Mouse (Mus musculus): Measurements from ENCODE around the gene Rrp12. TPM values are rescaled to one million over a fixed set of nuclear protein-coding genes. Genes with fewer than 3 reads are reported as not detected.
A peak's percentile ranks its signal among the peaks of the same experiment; 100 is the strongest.

Gene Rrp12
- polyA plus RNA-seq, 1 experiment from 2014 or later: 19.2 TPM

GRCm38 (mm10) chr19:41836719-41837118 lies 59.3 kb downstream of the Rrp12 start:
- ATAC-seq: no peak
- WGBS: 50% methylated on average over 3 of the region's 3 CpGs

GRCm38 (mm10) chr19:41835816-41836215 lies 60.2 kb downstream of the Rrp12 start:
- ATAC-seq: peak; percentile 74
- Histone ChIP-seq H3K4me2 (ENCODE audit: low read length) (peak overlapping the region; percentile 46), H3K27ac (ENCODE audit: low read length) (peak overlapping the region; percentile 71), H3K27me3 (ENCODE audit: control insufficient read depth, insufficient read depth, low read depth, low read length) (no peaks in the 10 kb centered on the region), H3K4me3 (ENCODE audit: low read depth, low read length) (no peak overlapping the region), H3K9ac (ENCODE audit: low read depth, low read length) (no peak overlapping the region), H3K4me1 (ENCODE audit: control insufficient read depth, insufficient read depth, low read length) (peaks cover 39% of the 10 kb centered on the region), H3K9me3 (replicated peaks; ENCODE audit: control insufficient read depth, low read length, poor library complexity, severe bottlenecking) (no peaks in the 10 kb centered on the region), H3K36me3 (ENCODE audit: control insufficient read depth, insufficient read depth, low read length) (no peaks in the 10 kb centered on the region)
- under 1% methylated on average over 6 of the region's 6 CpGs for WGBS

More at GRCm38 (mm10) chr19:41836719-41837118, 59.3 kb downstream of the Rrp12 start:
- Histone ChIP-seq H3K27me3 (ENCODE audit: control insufficient read depth, insufficient read depth, low read depth, low read length) (no peaks in the 10 kb centered on the region), H3K9me3 (replicated peaks; ENCODE audit: control insufficient read depth, low read length, poor library complexity, severe bottlenecking) (no peaks in the 10 kb centered on the region), H3K36me3 (ENCODE audit: control insufficient read depth, insufficient read depth, low read length) (no peaks in the 10 kb centered on the region), H3K4me2 (ENCODE audit: low read length) (no peak overlapping the region), H3K4me3 (ENCODE audit: low read depth, low read length) (no peak overlapping the region), H3K9ac (ENCODE audit: low read depth, low read length) (no peak overlapping the region), H3K4me1 (ENCODE audit: control insufficient read depth, insufficient read depth, low read length) (peaks cover 34% of the 10 kb centered on the region), H3K27ac (ENCODE audit: low read length) (no peak overlapping the region)

GRCm38 (mm10) chr19:41835407-41835806 lies 60.6 kb downstream of the Rrp12 start:
- no peak overlapping the region for H3K4me3 ChIP-seq (ENCODE audit: low read depth, low read length)
- H3K4me1 ChIP-seq (ENCODE audit: control insufficient read depth, insufficient read depth, low read length): peaks cover 39% of the 10 kb centered on the region
- no peaks in the 10 kb centered on the region for H3K36me3 ChIP-seq (ENCODE audit: control insufficient read depth, insufficient read depth, low read length)
- H3K27me3 ChIP-seq (ENCODE audit: control insufficient read depth, insufficient read depth, low read depth, low read length): no peaks in the 10 kb centered on the region
- peak overlapping the region; percentile 46 for H3K4me2 ChIP-seq (ENCODE audit: low read length)
- peak overlapping the region; percentile 71 for H3K27ac ChIP-seq (ENCODE audit: low read length)
- no peaks in the 10 kb centered on the region for H3K9me3 ChIP-seq (replicated peaks; ENCODE audit: control insufficient read depth, low read length, poor library complexity, severe bottlenecking)
- WGBS: 37% methylated on average over 6 of the region's 6 CpGs
- no peak overlapping the region for H3K9ac ChIP-seq (ENCODE audit: low read depth, low read length)
- no peak for ATAC-seq

GRCm38 (mm10) chr19:41832501-41833201 lies 63.3 kb downstream of the Rrp12 start:
- no peaks in the 10 kb centered on the region for H3K27me3 ChIP-seq (ENCODE audit: control insufficient read depth, insufficient read depth, low read depth, low read length)
- peak overlapping the region; percentile 47 for H3K9ac ChIP-seq (ENCODE audit: low read depth, low read length)
- WGBS: 59% methylated on average over 13 of the region's 13 CpGs
- ATAC-seq: no peak
- H3K4me2 ChIP-seq (ENCODE audit: low read length): peak overlapping the region; percentile 85
- H3K4me1 ChIP-seq (ENCODE audit: control insufficient read depth, insufficient read depth, low read length): peaks cover 42% of the 10 kb centered on the region
- H3K27ac ChIP-seq (ENCODE audit: low read length): no peak overlapping the region
- H3K4me3 ChIP-seq (ENCODE audit: low read depth, low read length): peak overlapping the region; percentile 85
- no peaks in the 10 kb centered on the region for H3K9me3 ChIP-seq (replicated peaks; ENCODE audit: control insufficient read depth, low read length, poor library complexity, severe bottlenecking)
- H3K36me3 ChIP-seq (ENCODE audit: control insufficient read depth, insufficient read depth, low read length): no peaks in the 10 kb centered on the region

GRCm38 (mm10) chr19:41831718-41832391 lies 64.1 kb downstream of the Rrp12 start:
- peak overlapping the region; percentile 85 for H3K4me2 ChIP-seq (ENCODE audit: low read length)
- WGBS: 6% methylated on average over 14 of the region's 14 CpGs
- peak overlapping the region; percentile 78 for H3K9ac ChIP-seq (ENCODE audit: low read depth, low read length)
- H3K27ac ChIP-seq (ENCODE audit: low read length): peak overlapping the region; percentile 29
- ATAC-seq: no peak
- H3K9me3 ChIP-seq (replicated peaks; ENCODE audit: control insufficient read depth, low read length, poor library complexity, severe bottlenecking): no peaks in the 10 kb centered on the region
- no peaks in the 10 kb centered on the region for H3K36me3 ChIP-seq (ENCODE audit: control insufficient read depth, insufficient read depth, low read length)
- H3K4me3 ChIP-seq (ENCODE audit: low read depth, low read length): peak overlapping the region; percentile 85
- H3K27me3 ChIP-seq (ENCODE audit: control insufficient read depth, insufficient read depth, low read depth, low read length): no peaks in the 10 kb centered on the region
- H3K4me1 ChIP-seq (ENCODE audit: control insufficient read depth, insufficient read depth, low read length): peaks cover 42% of the 10 kb centered on the region

- peaks cover 38% of the 10 kb centered on the region for H3K4me1 ChIP-seq (ENCODE audit: control insufficient read depth, insufficient read depth, low read length)
- H3K9me3 ChIP-seq (replicated peaks; ENCODE audit: control insufficient read depth, low read length, poor library complexity, severe bottlenecking): no peaks in the 10 kb centered on the region
- H3K9ac ChIP-seq (ENCODE audit: low read depth, low read length): peak overlapping the region; percentile 78
- H3K27me3 ChIP-seq (ENCODE audit: control insufficient read depth, insufficient read depth, low read depth, low read length): no peaks in the 10 kb centered on the region
- H3K4me2 ChIP-seq (ENCODE audit: low read length): peak overlapping the region; percentile 85
- peak overlapping the region; percentile 94 for H3K27ac ChIP-seq (ENCODE audit: low read length)
- ATAC-seq: no peak
- peak overlapping the region; percentile 85 for H3K4me3 ChIP-seq (ENCODE audit: low read depth, low read length)
- no peaks in the 10 kb centered on the region for H3K36me3 ChIP-seq (ENCODE audit: control insufficient read depth, insufficient read depth, low read length)
- WGBS: under 1% methylated on average over 19 of the region's 19 CpGs
Observed at GRCm38 (mm10) chr19:41831101-41831570, 64.8 kb downstream of the Rrp12 start.

- peaks cover 31% of the 10 kb centered on the region for H3K4me1 ChIP-seq (ENCODE audit: control insufficient read depth, insufficient read depth, low read length)
- H3K9me3 ChIP-seq (replicated peaks; ENCODE audit: control insufficient read depth, low read length, poor library complexity, severe bottlenecking): no peaks in the 10 kb centered on the region
- H3K27ac ChIP-seq (ENCODE audit: low read length): peak overlapping the region; percentile 94
- H3K4me3 ChIP-seq (ENCODE audit: low read depth, low read length): peak overlapping the region; percentile 85
- peak; percentile 61 for ATAC-seq
- no peaks in the 10 kb centered on the region for H3K27me3 ChIP-seq (ENCODE audit: control insufficient read depth, insufficient read depth, low read depth, low read length)
- no peaks in the 10 kb centered on the region for H3K36me3 ChIP-seq (ENCODE audit: control insufficient read depth, insufficient read depth, low read length)
- peak overlapping the region; percentile 78 for H3K9ac ChIP-seq (ENCODE audit: low read depth, low read length)
- WGBS: under 1% methylated on average over 93 of the region's 112 CpGs
- H3K4me2 ChIP-seq (ENCODE audit: low read length): peak overlapping the region; percentile 85
Observed at GRCm38 (mm10) chr19:41830106-41831031, 65.6 kb downstream of the Rrp12 start.

GRCm38 (mm10) chr19:41829381-41830105 lies 66.4 kb downstream of the Rrp12 start, which contains the start of gene Frat1:
TSS of gene Frat1 (plus strand) at chr19:41829970.
- peak within 1 kb of the TSS; percentile 94 for H3K27ac ChIP-seq (ENCODE audit: low read length)
- ATAC-seq: peak; percentile 98
- H3K9me3 ChIP-seq (replicated peaks; ENCODE audit: control insufficient read depth, low read length, poor library complexity, severe bottlenecking): no peaks in the 10 kb centered on the region
- H3K4me3 ChIP-seq (ENCODE audit: low read depth, low read length): peak within 1 kb of the TSS; percentile 85
- H3K27me3 ChIP-seq (ENCODE audit: control insufficient read depth, insufficient read depth, low read depth, low read length): no peaks in the 10 kb centered on the region
- peak within 1 kb of the TSS; percentile 78 for H3K9ac ChIP-seq (ENCODE audit: low read depth, low read length)
- peaks cover 27% of the 10 kb centered on the region for H3K4me1 ChIP-seq (ENCODE audit: control insufficient read depth, insufficient read depth, low read length)
- H3K4me2 ChIP-seq (ENCODE audit: low read length): peak within 1 kb of the TSS; percentile 85
- H3K36me3 ChIP-seq (ENCODE audit: control insufficient read depth, insufficient read depth, low read length): no peaks in the 10 kb centered on the region
- under 1% methylated on average over 39 of the region's 39 CpGs for WGBS
